Mouse (Mus musculus) frontal cortex, postnatal 25 days (tissue): Measurements from ENCODE around the gene Gm20479.

ENCODE experiments used
- DNase-seq, 2 experiments: peaks; one replicate each; pipeline ENCODE4 v3.0.0; 2022; ENCODE audit warnings: low spot score in 2 of 2

The Gm20479 gene

GRCm38 (mm10) chr7:27310996-27311535 lies 46.2 kb downstream of the Gm20479 start:
- DNase-seq: no peak

- DNase-seq: no peak
Measured at GRCm38 (mm10) chr7:27310306-27310705, 46.9 kb downstream of the Gm20479 start.

- no peak for DNase-seq
Measured at GRCm38 (mm10) chr7:27309832-27310231, 47.4 kb downstream of the Gm20479 start.

GRCm38 (mm10) chr7:27308821-27309549 lies 48.2 kb downstream of the Gm20479 start:
- DNase-seq: no peak

- DNase-seq: no peak
Measured at GRCm38 (mm10) chr7:27307551-27307950, 49.7 kb downstream of the Gm20479 start.

- no peak for DNase-seq
Measured at GRCm38 (mm10) chr7:27306161-27307160, 50.8 kb downstream of the Gm20479 start.

- no peak for DNase-seq
Measured at GRCm38 (mm10) chr7:27305091-27305730, 52.0 kb downstream of the Gm20479 start.
